Mouse (Mus musculus) small intestine, adult 2 months (tissue): ENCODE data around the gene Asap2. TPM values are rescaled to one million over a fixed set of nuclear protein-coding genes. Genes with fewer than 3 reads are reported as not detected.

Experiments used
- H3K27ac ChIP-seq: fragments of 200-500 bp; 2 replicates; pipeline ENCODE4 v1.5.1; 2012; ENCODE audit warnings: low read depth, low read length, control low read depth, inconsistent platforms; ENCODE audit not compliant: insufficient read depth
- H3K27me3 ChIP-seq: fragments of 200-500 bp; 2 replicates; pipeline ENCODE4 v1.6.1; 2012; ENCODE audit warnings: mild to moderate bottlenecking, moderate library complexity, low read length, inconsistent platforms; ENCODE audit not compliant: control insufficient read depth, insufficient read depth
- H3K36me3 ChIP-seq: fragments of 200-500 bp; 2 replicates; pipeline ENCODE4 v1.6.1; 2012; ENCODE audit warnings: mild to moderate bottlenecking, low read length, control low read depth, inconsistent platforms; ENCODE audit not compliant: control insufficient read depth, insufficient read depth
- H3K4me1 ChIP-seq: fragments of 200-500 bp; 2 replicates; pipeline ENCODE4 v1.6.1; 2012; ENCODE audit warnings: low read length, inconsistent platforms, mixed read lengths; ENCODE audit not compliant: control insufficient read depth, insufficient read depth, insufficient read length
- H3K4me3 ChIP-seq: fragments of 200-500 bp; 2 replicates; pipeline ENCODE4 v1.5.1; 2012; ENCODE audit warnings: low read depth, mild to moderate bottlenecking, control low read depth, inconsistent platforms, low read length, moderate library complexity
- CTCF ChIP-seq: fragments of 200-500 bp; IDR thresholded peaks from 2 replicates; pipeline ENCODE4 v1.5.1; 2012; ENCODE audit warnings: low read depth, mild to moderate bottlenecking, control low read depth, inconsistent platforms, low read length, moderate library complexity, mixed read lengths; ENCODE audit not compliant: insufficient replicate concordance, insufficient read length; ENCODE audit errors: extremely low read depth
- POLR2A ChIP-seq: fragments of 200-500 bp; IDR thresholded peaks from 2 replicates; pipeline ENCODE4 v1.6.1; 2012; ENCODE audit warnings: low read depth, mild to moderate bottlenecking, control low read depth, inconsistent platforms, low read length, moderate library complexity
- WGBS: fragments of 180-500 bp; shearing (Covaris S2); methylation state at CpG from one replicate; pipeline ENCODE4 v1.1.7; 2018; 5-methylcytosine and 5-hydroxymethylcytosine counted together
- polyA plus RNA-seq: library from polyadenylated mRNA; depleted of rRNA; stranded (reverse); fragments of >200 nt; gene quantifications from 2 replicates; pipeline ENCODE4 v1.2.3, GENCODE M21; 2012

Gene Asap2
- polyA plus RNA-seq, 1 experiment, result 25.3 TPM

- TF ChIP-seq POLR2A, result no peak
- TF ChIP-seq CTCF, result no peak
- 26% methylated on average over 9 of the region's 9 CpGs for WGBS
- no peaks in the 10 kb centered on the region for H3K36me3 ChIP-seq
- no peaks in the 10 kb centered on the region for H3K27me3 ChIP-seq
- peaks cover 40% of the 10 kb centered on the region for H3K4me1 ChIP-seq
- no peak overlapping the region for H3K4me3 ChIP-seq
- H3K27ac ChIP-seq, result peak overlapping the region; percentile 44; the same call in 1 of the 2 replicates
Observed at GRCm38 (mm10) chr12:21142489-21143254, 152.4 kb downstream of the Asap2 start.

- Histone ChIP-seq H3K27ac (peak overlapping the region; percentile 54), H3K27me3 (no peaks in the 10 kb centered on the region), H3K4me1 (peaks cover 38% of the 10 kb centered on the region), H3K4me3 (no peak overlapping the region), H3K36me3 (no peaks in the 10 kb centered on the region)
- 15% methylated on average over 5 of the region's 5 CpGs for WGBS
- no peak for TF ChIP-seq POLR2A
Observed at GRCm38 (mm10) chr12:21144602-21145001, 154.3 kb downstream of the Asap2 start.

GRCm38 (mm10) chr12:21145050-21145449 lies 154.8 kb downstream of the Asap2 start:
- Histone ChIP-seq H3K4me3 (no peak overlapping the region), H3K36me3 (no peaks in the 10 kb centered on the region), H3K4me1 (peaks cover 38% of the 10 kb centered on the region), H3K27ac (peak overlapping the region; percentile 54), H3K27me3 (no peaks in the 10 kb centered on the region)
- TF ChIP-seq CTCF (no peak), POLR2A (no peak)
- WGBS, result 48% methylated on average over 5 of the region's 5 CpGs

- TF ChIP-seq POLR2A (no peak), CTCF (no peak)
- peaks cover 34% of the 10 kb centered on the region for H3K4me1 ChIP-seq
- no peaks in the 10 kb centered on the region for H3K27me3 ChIP-seq
- no peak overlapping the region for H3K27ac ChIP-seq
- no peak overlapping the region for H3K4me3 ChIP-seq
- H3K36me3 ChIP-seq, result no peaks in the 10 kb centered on the region
- 45% methylated on average over 4 of the region's 4 CpGs for WGBS
Observed at GRCm38 (mm10) chr12:21146826-21147225, 156.6 kb downstream of the Asap2 start.

- Histone ChIP-seq H3K4me3 (no peak overlapping the region), H3K27ac (no peak overlapping the region), H3K4me1 (peaks cover 11% of the 10 kb centered on the region), H3K36me3 (no peaks in the 10 kb centered on the region), H3K27me3 (no peaks in the 10 kb centered on the region)
- TF ChIP-seq CTCF (no peak), POLR2A (no peak)
- WGBS, result 83% methylated on average over 8 of the region's 8 CpGs
Observed at GRCm38 (mm10) chr12:21153279-21153707, 163.0 kb downstream of the Asap2 start.

- Histone ChIP-seq H3K27ac (no peak overlapping the region), H3K4me3 (no peak overlapping the region), H3K27me3 (no peaks in the 10 kb centered on the region), H3K36me3 (no peaks in the 10 kb centered on the region), H3K4me1 (peaks cover 19% of the 10 kb centered on the region)
- TF ChIP-seq CTCF, result no peak
- TF ChIP-seq POLR2A, result no peak
- 45% methylated on average over 4 of the region's 4 CpGs for WGBS
Observed at GRCm38 (mm10) chr12:21155062-21155461, 164.8 kb downstream of the Asap2 start.

GRCm38 (mm10) chr12:21159304-21159703 lies 169.0 kb downstream of the Asap2 start:
- no peaks in the 10 kb centered on the region for H3K36me3 ChIP-seq
- H3K4me3 ChIP-seq, result no peak overlapping the region
- H3K4me1 ChIP-seq, result peaks cover 25% of the 10 kb centered on the region
- WGBS, result 66% methylated on average over 7 of the region's 7 CpGs
- TF ChIP-seq CTCF, result no peak
- TF ChIP-seq POLR2A, result no peak
- H3K27ac ChIP-seq, result no peak overlapping the region
- H3K27me3 ChIP-seq, result no peaks in the 10 kb centered on the region
